Mouse (Mus musculus) embryonic facial prominence, embryonic 15.5 days (tissue): ENCODE data around the gene Gm45716. TPM values are rescaled to one million over a fixed set of nuclear protein-coding genes. Genes with fewer than 3 reads are reported as not detected.
A peak's percentile ranks its signal among the peaks of the same experiment; 100 is the strongest.

Source experiments
- ATAC-seq: fragments of 200-750 bp; cut with Nextera tagmentation; 2 replicates; pipeline ENCODE4 v1.8.0; 2017; ENCODE audit warnings: low read depth, moderate TSS enrichment; ENCODE audit not compliant: insufficient number of reproducible peaks, low FRiP score, low TSS enrichment
- H3K27ac ChIP-seq: fragments of 300-500 bp; sonication (generic); replicated peaks from 2 replicates; pipeline ENCODE4 v1.5.1; 2015; ENCODE audit warnings: mild to moderate bottlenecking, inconsistent platforms
- H3K27me3 ChIP-seq: fragments of 300-500 bp; sonication (generic); 2 replicates; pipeline ENCODE4 v1.6.1; 2015; ENCODE audit warnings: inconsistent platforms
- H3K36me3 ChIP-seq: fragments of 300-500 bp; sonication (generic); 2 replicates; pipeline ENCODE4 v1.6.1; 2015; ENCODE audit warnings: mild to moderate bottlenecking, inconsistent platforms
- H3K4me1 ChIP-seq: fragments of 300-500 bp; sonication (generic); 2 replicates; pipeline ENCODE4 v1.6.1; 2015; ENCODE audit warnings: inconsistent platforms
- H3K4me2 ChIP-seq: fragments of 300-500 bp; sonication (generic); replicated peaks from 2 replicates; pipeline ENCODE4 v1.6.1; 2015; ENCODE audit warnings: mild to moderate bottlenecking, inconsistent platforms
- H3K4me3 ChIP-seq: fragments of 300-500 bp; sonication (generic); replicated peaks from 2 replicates; pipeline ENCODE4 v1.5.1; 2015; ENCODE audit warnings: mild to moderate bottlenecking, inconsistent platforms
- H3K9ac ChIP-seq: fragments of 300-500 bp; sonication (generic); 2 replicates; pipeline ENCODE4 v1.6.1; 2015; ENCODE audit warnings: inconsistent platforms
- H3K9me3 ChIP-seq: fragments of 300-500 bp; sonication (generic); replicated peaks from 2 replicates; pipeline ENCODE4 v1.6.1; 2016; ENCODE audit warnings: inconsistent platforms
- WGBS: fragments of 180-500 bp; shearing (Covaris S2); methylation state at CpG from one replicate; pipeline ENCODE4 v1.1.7; 2015; 5-methylcytosine and 5-hydroxymethylcytosine counted together
- polyA plus RNA-seq: library from polyadenylated mRNA; unstranded; fragments of >200 nt; fragmentation: Nextera tagmentation; extraction: Ambion mirVana; gene quantifications from 2 replicates; pipeline ENCODE4 v1.2.1, GENCODE M21; 2015

Gene Gm45716
- polyA plus RNA-seq, 1 experiment from 2014 or later = 9.0 TPM

GRCm38 (mm10) chr11:90284623-90285022 is 97.1 kb downstream of the Gm45716 start:
- no peak overlapping the region for H3K27ac ChIP-seq
- no peaks in the 10 kb centered on the region for H3K27me3 ChIP-seq
- no peak overlapping the region for H3K4me3 ChIP-seq
- H3K9me3 ChIP-seq = no peaks in the 10 kb centered on the region
- H3K36me3 ChIP-seq = no peaks in the 10 kb centered on the region
- H3K4me2 ChIP-seq = no peak overlapping the region
- no peaks in the 10 kb centered on the region for H3K4me1 ChIP-seq
- WGBS = 54% methylated on average over 4 of the region's 4 CpGs
- no peak for ATAC-seq
- no peak overlapping the region for H3K9ac ChIP-seq

DNA sequence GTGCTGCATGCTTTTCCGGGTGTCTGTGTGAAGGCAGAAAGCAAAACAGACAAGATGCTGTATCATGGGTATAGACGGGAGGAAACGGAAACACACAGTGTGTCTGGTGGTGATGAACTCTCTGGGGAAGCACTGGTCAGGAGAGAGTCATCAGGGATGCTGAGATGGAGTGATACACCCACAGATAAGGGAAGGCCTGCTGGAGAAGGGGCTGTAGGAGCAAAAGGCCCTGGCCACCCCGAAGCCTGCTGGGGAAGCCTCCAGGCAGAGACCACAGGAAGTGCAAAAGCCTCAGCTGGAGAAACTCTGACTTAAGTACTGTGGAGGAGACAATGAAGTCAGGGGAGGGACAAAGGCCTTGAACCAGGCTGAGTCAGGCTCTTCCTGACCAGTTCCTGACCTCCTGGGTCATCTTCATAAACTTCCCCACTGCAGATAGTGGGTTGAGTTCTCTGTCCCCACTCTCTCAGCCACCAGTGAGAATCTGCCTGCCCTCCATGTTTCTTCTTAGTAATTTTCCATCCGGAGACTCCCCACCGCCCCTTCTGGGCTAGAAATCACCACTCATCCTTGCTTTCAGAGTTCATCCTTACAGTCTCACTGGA is 99.2 kb downstream of the Gm45716 start:
- Histone ChIP-seq H3K9ac (no peak overlapping the region), H3K27me3 (no peaks in the 10 kb centered on the region), H3K9me3 (no peaks in the 10 kb centered on the region), H3K4me3 (no peak overlapping the region), H3K4me2 (no peak overlapping the region), H3K4me1 (peaks cover 4% of the 10 kb centered on the region; the same call in 1 of the 2 replicates), H3K36me3 (no peaks in the 10 kb centered on the region), H3K27ac (no peak overlapping the region)
- ATAC-seq = no peak
- 80% methylated on average over 6 of the region's 6 CpGs for WGBS

GRCm38 (mm10) chr11:90291156-90291555 is 103.7 kb downstream of the Gm45716 start:
- ATAC-seq = no peak
- WGBS = 29% methylated on average over 4 of the region's 4 CpGs

DNA sequence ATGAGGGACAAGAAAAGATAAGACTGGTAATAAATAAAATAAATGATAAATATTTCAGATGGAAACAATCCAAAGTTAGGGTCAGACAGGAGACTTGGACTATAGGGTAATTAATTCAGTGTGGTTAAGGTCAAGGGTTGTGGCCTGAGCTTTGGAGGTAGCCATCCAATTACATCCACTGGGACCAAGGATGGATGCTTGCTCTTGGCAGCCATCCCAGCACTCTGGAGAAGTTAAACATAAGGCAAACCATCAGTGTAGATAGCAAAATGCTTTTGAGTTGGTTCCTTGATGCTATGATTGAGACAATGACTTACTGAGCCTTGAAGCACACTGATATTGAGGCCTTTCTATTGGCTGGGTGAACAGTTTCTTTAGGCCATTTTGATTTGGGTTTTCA is 105.3 kb downstream of the Gm45716 start:
- no peaks in the 10 kb centered on the region for H3K36me3 ChIP-seq
- H3K27ac ChIP-seq = no peak overlapping the region
- H3K4me2 ChIP-seq = no peak overlapping the region
- no peak overlapping the region for H3K9ac ChIP-seq
- peaks cover 4% of the 10 kb centered on the region; the same call in 1 of the 2 replicates for H3K4me1 ChIP-seq
- H3K9me3 ChIP-seq = no peaks in the 10 kb centered on the region
- ATAC-seq = no peak
- no peaks in the 10 kb centered on the region for H3K27me3 ChIP-seq
- no peak overlapping the region for H3K4me3 ChIP-seq

More at GRCm38 (mm10) chr11:90291156-90291555, 103.7 kb downstream of the Gm45716 start:
- H3K4me3 ChIP-seq = no peak overlapping the region
- peaks cover 4% of the 10 kb centered on the region; the same call in 1 of the 2 replicates for H3K4me1 ChIP-seq
- H3K9ac ChIP-seq = no peak overlapping the region
- 0 out of 2 replicates have a peak overlapping the region, but pooled peaks have one; percentile 11 for H3K27ac ChIP-seq
- H3K27me3 ChIP-seq = no peaks in the 10 kb centered on the region
- H3K36me3 ChIP-seq = no peaks in the 10 kb centered on the region
- no peaks in the 10 kb centered on the region for H3K9me3 ChIP-seq
- H3K4me2 ChIP-seq = no peak overlapping the region

GRCm38 (mm10) chr11:90294622-90295021 is 107.1 kb downstream of the Gm45716 start:
- Histone ChIP-seq H3K9me3 (no peaks in the 10 kb centered on the region), H3K9ac (no peak overlapping the region), H3K4me3 (no peak overlapping the region), H3K27ac (no peak overlapping the region), H3K4me2 (no peak overlapping the region), H3K27me3 (no peaks in the 10 kb centered on the region), H3K4me1 (peaks cover 4% of the 10 kb centered on the region; the same call in 1 of the 2 replicates), H3K36me3 (no peaks in the 10 kb centered on the region)
- ATAC-seq = no peak
- WGBS = 94% methylated on average over 2 of the region's 2 CpGs

Other genes starting within 250 kb of the Gm45716 start
- 4.7 and 4.9 TPM in 2 replicates for gene Pctp, start 184.8 kb upstream of the Gm45716 start, polyA plus RNA-seq
- 27.4 and 30.6 TPM in 2 replicates for gene Tmem100, start 157.3 kb upstream of the Gm45716 start, polyA plus RNA-seq
- 41.6 and 42.0 TPM in 2 replicates for gene Mmd, start 61.8 kb downstream of the Gm45716 start, polyA plus RNA-seq
- gene Hlf, start 203.2 kb downstream of the Gm45716 start, polyA plus RNA-seq = 10.0 and 10.4 TPM in 2 replicates